Mouse (Mus musculus): ENCODE data around the gene Gm21149. TPM values are rescaled to one million over a fixed set of nuclear protein-coding genes. Genes with fewer than 3 reads are reported as not detected.
"Not testable (repeated sequence)": the region's sequence is repeated elsewhere in the genome, so short reads cannot be mapped to it uniquely, and the experiment has no call there.

Gene Gm21149
- not detected in 2 replicates for polyA plus RNA-seq (2014; fragmentation: Nextera tagmentation; extraction: Ambion mirVana)

- not testable (repeated sequence) for DNase-seq (ENCODE audit: low spot score); H3K4me2 ChIP-seq (ENCODE audit: low read depth, low read length); H3K27ac ChIP-seq (replicated peaks; ENCODE audit: low read depth, low read length); H3K9ac ChIP-seq (replicated peaks; ENCODE audit: low read length); H3K36me3 ChIP-seq (replicated peaks; ENCODE audit: control insufficient read depth, insufficient read depth, low read depth, low read length); H3K27me3 ChIP-seq (ENCODE audit: control insufficient read depth, insufficient read depth, low read length); H3K4me3 ChIP-seq (ENCODE audit: low read depth, low read length); H3K9me3 ChIP-seq (replicated peaks; ENCODE audit: control insufficient read depth, low read length); H3K4me1 ChIP-seq (ENCODE audit: control insufficient read depth, insufficient read depth, low read length); ATAC-seq (replicated peaks; ENCODE audit: insufficient number of reproducible peaks, low FRiP score, low TSS enrichment, low read depth)
- 65% methylated on average over 1 of the region's 1 CpGs for WGBS
Observed at GRCm38 (mm10) chr5:15476423-15476822, at the start of gene Gm21149. TSS of gene Gm21149 (minus strand) at chr5:15476523.

- not testable (repeated sequence) for H3K9me3 ChIP-seq (replicated peaks; ENCODE audit: control insufficient read depth, low read length); H3K4me2 ChIP-seq (ENCODE audit: low read depth, low read length); DNase-seq (ENCODE audit: low spot score); H3K9ac ChIP-seq (replicated peaks; ENCODE audit: low read length); H3K27me3 ChIP-seq (ENCODE audit: control insufficient read depth, insufficient read depth, low read length); ATAC-seq (replicated peaks; ENCODE audit: insufficient number of reproducible peaks, low FRiP score, low TSS enrichment, low read depth); H3K4me3 ChIP-seq (ENCODE audit: low read depth, low read length); H3K36me3 ChIP-seq (replicated peaks; ENCODE audit: control insufficient read depth, insufficient read depth, low read depth, low read length); H3K27ac ChIP-seq (replicated peaks; ENCODE audit: low read depth, low read length); H3K4me1 ChIP-seq (ENCODE audit: control insufficient read depth, insufficient read depth, low read length)
Observed at GRCm38 (mm10) chr5:15522470-15522869, 46.1 kb upstream of the Gm21149 start.

- H3K9me3 ChIP-seq (replicated peaks; ENCODE audit: control insufficient read depth, low read length); H3K9ac ChIP-seq (replicated peaks; ENCODE audit: low read length); H3K27ac ChIP-seq (replicated peaks; ENCODE audit: low read depth, low read length); ATAC-seq (replicated peaks; ENCODE audit: insufficient number of reproducible peaks, low FRiP score, low TSS enrichment, low read depth); H3K27me3 ChIP-seq (ENCODE audit: control insufficient read depth, insufficient read depth, low read length); H3K4me2 ChIP-seq (ENCODE audit: low read depth, low read length); H3K36me3 ChIP-seq (replicated peaks; ENCODE audit: control insufficient read depth, insufficient read depth, low read depth, low read length); DNase-seq (ENCODE audit: low spot score); H3K4me1 ChIP-seq (ENCODE audit: control insufficient read depth, insufficient read depth, low read length); H3K4me3 ChIP-seq (ENCODE audit: low read depth, low read length): not testable (repeated sequence)
- WGBS: 24% methylated on average over 2 of the region's 2 CpGs
Observed at GRCm38 (mm10) chr5:15522028-15522427, 45.7 kb upstream of the Gm21149 start.

GRCm38 (mm10) chr5:15520418-15520817, 44.1 kb upstream of the Gm21149 start:
- H3K9me3 ChIP-seq (replicated peaks; ENCODE audit: control insufficient read depth, low read length); H3K9ac ChIP-seq (replicated peaks; ENCODE audit: low read length); H3K4me2 ChIP-seq (ENCODE audit: low read depth, low read length); H3K4me1 ChIP-seq (ENCODE audit: control insufficient read depth, insufficient read depth, low read length); H3K27me3 ChIP-seq (ENCODE audit: control insufficient read depth, insufficient read depth, low read length); H3K4me3 ChIP-seq (ENCODE audit: low read depth, low read length); H3K36me3 ChIP-seq (replicated peaks; ENCODE audit: control insufficient read depth, insufficient read depth, low read depth, low read length); DNase-seq (ENCODE audit: low spot score); ATAC-seq (replicated peaks; ENCODE audit: insufficient number of reproducible peaks, low FRiP score, low TSS enrichment, low read depth); H3K27ac ChIP-seq (replicated peaks; ENCODE audit: low read depth, low read length): not testable (repeated sequence)
- 18% methylated on average over 5 of the region's 5 CpGs for WGBS

GRCm38 (mm10) chr5:15517150-15517549, 40.8 kb upstream of the Gm21149 start:
- WGBS: 71% methylated on average over 2 of the region's 2 CpGs
- H3K27me3 ChIP-seq (ENCODE audit: control insufficient read depth, insufficient read depth, low read length); H3K36me3 ChIP-seq (replicated peaks; ENCODE audit: control insufficient read depth, insufficient read depth, low read depth, low read length); DNase-seq (ENCODE audit: low spot score); H3K4me2 ChIP-seq (ENCODE audit: low read depth, low read length); H3K4me1 ChIP-seq (ENCODE audit: control insufficient read depth, insufficient read depth, low read length); H3K9me3 ChIP-seq (replicated peaks; ENCODE audit: control insufficient read depth, low read length); ATAC-seq (replicated peaks; ENCODE audit: insufficient number of reproducible peaks, low FRiP score, low TSS enrichment, low read depth); H3K4me3 ChIP-seq (ENCODE audit: low read depth, low read length); H3K27ac ChIP-seq (replicated peaks; ENCODE audit: low read depth, low read length); H3K9ac ChIP-seq (replicated peaks; ENCODE audit: low read length): not testable (repeated sequence)

- not testable (repeated sequence) for H3K27ac ChIP-seq (replicated peaks; ENCODE audit: low read depth, low read length); H3K36me3 ChIP-seq (replicated peaks; ENCODE audit: control insufficient read depth, insufficient read depth, low read depth, low read length); ATAC-seq (replicated peaks; ENCODE audit: insufficient number of reproducible peaks, low FRiP score, low TSS enrichment, low read depth); H3K4me2 ChIP-seq (ENCODE audit: low read depth, low read length); H3K9ac ChIP-seq (replicated peaks; ENCODE audit: low read length); H3K4me3 ChIP-seq (ENCODE audit: low read depth, low read length); H3K9me3 ChIP-seq (replicated peaks; ENCODE audit: control insufficient read depth, low read length); DNase-seq (ENCODE audit: low spot score); H3K4me1 ChIP-seq (ENCODE audit: control insufficient read depth, insufficient read depth, low read length); H3K27me3 ChIP-seq (ENCODE audit: control insufficient read depth, insufficient read depth, low read length)
- 67% methylated on average over 3 of the region's 3 CpGs for WGBS
Observed at GRCm38 (mm10) chr5:15512236-15512635, 35.9 kb upstream of the Gm21149 start.

GRCm38 (mm10) chr5:15509911-15510310, 33.6 kb upstream of the Gm21149 start:
- not testable (repeated sequence) for H3K27me3 ChIP-seq (ENCODE audit: control insufficient read depth, insufficient read depth, low read length); H3K36me3 ChIP-seq (replicated peaks; ENCODE audit: control insufficient read depth, insufficient read depth, low read depth, low read length); H3K4me3 ChIP-seq (ENCODE audit: low read depth, low read length); DNase-seq (ENCODE audit: low spot score); H3K4me2 ChIP-seq (ENCODE audit: low read depth, low read length); ATAC-seq (replicated peaks; ENCODE audit: insufficient number of reproducible peaks, low FRiP score, low TSS enrichment, low read depth); H3K9me3 ChIP-seq (replicated peaks; ENCODE audit: control insufficient read depth, low read length); H3K9ac ChIP-seq (replicated peaks; ENCODE audit: low read length); H3K27ac ChIP-seq (replicated peaks; ENCODE audit: low read depth, low read length); H3K4me1 ChIP-seq (ENCODE audit: control insufficient read depth, insufficient read depth, low read length)
- 77% methylated on average over 1 of the region's 1 CpGs for WGBS

GRCm38 (mm10) chr5:15508460-15509451, 32.4 kb upstream of the Gm21149 start:
- WGBS: 71% methylated on average over 6 of the region's 6 CpGs
- not testable (repeated sequence) for H3K27ac ChIP-seq (replicated peaks; ENCODE audit: low read depth, low read length); H3K4me2 ChIP-seq (ENCODE audit: low read depth, low read length); H3K36me3 ChIP-seq (replicated peaks; ENCODE audit: control insufficient read depth, insufficient read depth, low read depth, low read length); H3K27me3 ChIP-seq (ENCODE audit: control insufficient read depth, insufficient read depth, low read length); H3K9ac ChIP-seq (replicated peaks; ENCODE audit: low read length); ATAC-seq (replicated peaks; ENCODE audit: insufficient number of reproducible peaks, low FRiP score, low TSS enrichment, low read depth); H3K4me1 ChIP-seq (ENCODE audit: control insufficient read depth, insufficient read depth, low read length); H3K9me3 ChIP-seq (replicated peaks; ENCODE audit: control insufficient read depth, low read length); DNase-seq (ENCODE audit: low spot score); H3K4me3 ChIP-seq (ENCODE audit: low read depth, low read length)
